ENCODE assay signal across 22 mouse cellular contexts in genomic region chr4:129573093-129573370, GRCm38 (mm10). TPM values are rescaled to one million over a fixed set of nuclear protein-coding genes. Genes with fewer than 3 reads are reported as not detected.
DNase-seq lines count a peak whose midpoint lies in the region; ATAC-seq and TF ChIP-seq lines count a peak whose summit lies in the region.
"Had no signal": no experiment of that assay in that cellular context is flagged by ENCODE, and none has a peak within 500 bp of the region (broad histone marks: within the 10 kb centered on the region; RNA-seq: fewer than 3 reads in every experiment).

No protein-coding gene starts in this region.

- H3K36me3 ChIP-seq in heart, postnatal 0 days (replicated peaks; ENCODE audit: control insufficient read depth, insufficient read depth, low read length): no peaks in the 10 kb centered on the region
- H3K36me3 ChIP-seq in liver, embryonic 11.5 days (ENCODE audit: control insufficient read depth, insufficient read depth, low read length): no peaks in the 10 kb centered on the region
- no peaks in the 10 kb centered on the region for H3K36me3 ChIP-seq in liver, embryonic 12.5 days
- H3K36me3 ChIP-seq: forebrain, embryonic 12.5 days; limb, embryonic 10.5 days; liver, embryonic 15.5 days had no signal

- no peak for TF ChIP-seq EP300 in heart, postnatal 0 days (IDR thresholded peaks at IDR 0.05; ENCODE audit: low read depth)

- no peak for TF ChIP-seq CTCF in heart, postnatal 0 days (IDR thresholded peaks at IDR 0.05; ENCODE audit: low read depth)

- ATAC-seq in heart, postnatal 0 days (ENCODE audit: insufficient read depth, low read depth): no peak
- no peak for ATAC-seq in liver, embryonic 11.5 days (replicated peaks; ENCODE audit: low FRiP score)
- ATAC-seq in liver, embryonic 12.5 days: no peak
- ATAC-seq: hindbrain, embryonic 16.5 days; intestine, embryonic 16.5 days had no signal

- no peaks in the 10 kb centered on the region for H3K9me3 ChIP-seq in heart, postnatal 0 days (replicated peaks; ENCODE audit: control insufficient read depth, low read length)
- no peaks in the 10 kb centered on the region for H3K9me3 ChIP-seq in liver, embryonic 11.5 days (ENCODE audit: control insufficient read depth, low read length)
- no peaks in the 10 kb centered on the region for H3K9me3 ChIP-seq in liver, embryonic 12.5 days (replicated peaks)
- H3K9me3 ChIP-seq: forebrain, embryonic 12.5 days; limb, embryonic 10.5 days; liver, embryonic 15.5 days had no signal

- 0 out of 2 replicates have a peak, but pooled peaks cover 6% of the 10 kb centered on the region for H3K4me1 ChIP-seq in heart, postnatal 0 days (ENCODE audit: control insufficient read depth, insufficient read depth)
- H3K4me1 ChIP-seq in liver, embryonic 11.5 days (replicated peaks; ENCODE audit: control insufficient read depth, insufficient read depth, low read length): peaks cover 4% of the 10 kb centered on the region
- H3K4me1 ChIP-seq in liver, embryonic 12.5 days: peaks cover 13% of the 10 kb centered on the region

- H3K4me2 ChIP-seq in heart, postnatal 0 days (ENCODE audit: low read depth, low read length): peak overlapping the region; percentile 38; the same call in 1 of the 2 replicates
- no peak overlapping the region for H3K4me2 ChIP-seq in liver, embryonic 11.5 days
- no peak overlapping the region for H3K4me2 ChIP-seq in liver, embryonic 12.5 days
- H3K4me2 ChIP-seq: forebrain, embryonic 12.5 days; liver, embryonic 15.5 days; midbrain, embryonic 11.5 days had no signal

- no peaks in the 10 kb centered on the region for H3K27me3 ChIP-seq in heart, postnatal 0 days (ENCODE audit: control insufficient read depth, insufficient read depth, low read length)
- H3K27me3 ChIP-seq in liver, embryonic 11.5 days (replicated peaks; ENCODE audit: control insufficient read depth, insufficient read depth, low read length): no peaks in the 10 kb centered on the region
- H3K27me3 ChIP-seq in liver, embryonic 12.5 days (replicated peaks): peaks cover 32% of the 10 kb centered on the region
- H3K27me3 ChIP-seq: forebrain, embryonic 12.5 days had no signal

- H3K27ac ChIP-seq in heart, postnatal 0 days (ENCODE audit: low read depth): peak overlapping the region; percentile 40; the same call in 1 of the 2 replicates
- peak overlapping the region; percentile 53; the same call in 1 of the 2 replicates for H3K27ac ChIP-seq in liver, embryonic 11.5 days (ENCODE audit: low read depth, low read length)
- no peak overlapping the region for H3K27ac ChIP-seq in liver, embryonic 12.5 days
- H3K27ac ChIP-seq: forebrain, embryonic 12.5 days; gastrocnemius, adult 2 months; left cerebral cortex, adult 2 months; liver, embryonic 15.5 days; macrophage had no signal

- H3K9ac ChIP-seq in heart, postnatal 0 days (replicated peaks; ENCODE audit: low read depth, low read length): no peak overlapping the region
- H3K9ac ChIP-seq in liver, embryonic 11.5 days (ENCODE audit: low read depth, low read length): no peak overlapping the region
- H3K9ac ChIP-seq in liver, embryonic 12.5 days: no peak overlapping the region
- H3K9ac ChIP-seq: forebrain, embryonic 12.5 days; liver, embryonic 15.5 days had no signal

- WGBS in heart, postnatal 0 days: 95% methylated on average over 4 of the region's 4 CpGs
- 95% methylated on average over 4 of the region's 4 CpGs for WGBS in liver, embryonic 11.5 days
- WGBS in liver, embryonic 12.5 days (ENCODE audit: insufficient replicate concordance): 89% methylated on average over 4 of the region's 4 CpGs

- H3K4me3 ChIP-seq in heart, postnatal 0 days (ENCODE audit: low read depth, low read length): no peak overlapping the region
- no peak overlapping the region for H3K4me3 ChIP-seq in liver, embryonic 11.5 days (ENCODE audit: low read depth, low read length)
- no peak overlapping the region for H3K4me3 ChIP-seq in liver, embryonic 12.5 days
- H3K4me3 ChIP-seq: forebrain, embryonic 12.5 days; gastrocnemius, adult 2 months; left cerebral cortex, adult 2 months; limb, embryonic 10.5 days; liver, embryonic 15.5 days had no signal

- DNase-seq in heart, postnatal 0 days (ENCODE audit: low spot score): no peak
- no peak for DNase-seq in heart, adult 8-10 months (ENCODE audit: low spot score)
- DNase-seq in liver, embryonic 11.5 days (ENCODE audit: low spot score): no peak
- peak; percentile 38 for DNase-seq in thymus, postnatal 25 days
- no peak for DNase-seq in thymus, postnatal 10 days (ENCODE audit: low spot score in 2 of 2)
- no peak for DNase-seq in cerebellum, adult 8-10 months
- DNase-seq: cerebellum, adult 9-11 months; gastrocnemius, adult 2 months; heart, postnatal 10 days; kidney, postnatal 4 days; layer of hippocampus, adult 9-11 months; retina, postnatal 1 day had no signal

RNA-seq across cellular contexts. Expression of gene Lck, which starts 0.4 kb away (rescaled TPM):
- 2.0 and 8.9 TPM in 2 replicates for total RNA-seq in heart, postnatal 0 days (2014; rRNA removed; ENCODE audit: low replicate concordance)
- 0.71 and 0.99 TPM in 2 replicates for polyA plus RNA-seq in heart, postnatal 0 days (2015; fragmentation: Nextera tagmentation; extraction: Ambion mirVana)
- total RNA-seq in heart, adult 8-10 months (2022): 1 to 10 TPM in 1 of 4 experiments, under 1 TPM in 2, not detected in 1; 0.14 to 1.3 (median 0.53) TPM
- 5.5 and 6.0 TPM in 2 replicates for polyA plus RNA-seq in liver, embryonic 11.5 days (2014; fragmentation: Nextera tagmentation; extraction: Ambion mirVana)
- polyA plus RNA-seq in liver, embryonic 12.5 days (2016; fragmentation: Nextera tagmentation; extraction: Ambion mirVana): 4.1 and 5.1 TPM in 2 replicates
- total RNA-seq: gastrocnemius, adult 2 months had no signal

RNA-seq across cellular contexts. Expression of gene Fam167b, which starts 5.3 kb away (rescaled TPM):
- total RNA-seq in heart, postnatal 0 days (2014; rRNA removed; ENCODE audit: low replicate concordance): 4.6 and 6.2 TPM in 2 replicates
- 6.1 and 6.2 TPM in 2 replicates for polyA plus RNA-seq in heart, postnatal 0 days (2015; fragmentation: Nextera tagmentation; extraction: Ambion mirVana)
- total RNA-seq in heart, adult 8-10 months (2022): under 1 TPM in 2 of 4 experiments, not detected in 2; 0.35 to 0.55 TPM
- polyA plus RNA-seq in liver, embryonic 11.5 days (2014; fragmentation: Nextera tagmentation; extraction: Ambion mirVana): 9.2 and 9.3 TPM in 2 replicates
- polyA plus RNA-seq in liver, embryonic 12.5 days (2016; fragmentation: Nextera tagmentation; extraction: Ambion mirVana): 6.3 and 7.9 TPM in 2 replicates
- total RNA-seq: gastrocnemius, adult 2 months; granulocyte monocyte progenitor cell, adult 5-6 weeks had no signal
- polyA plus RNA-seq: macrophage had no signal

RNA-seq across cellular contexts. Expression of gene Eif3i, which starts 27.4 kb away (rescaled TPM):
- total RNA-seq in heart, postnatal 0 days (2014; rRNA removed; ENCODE audit: low replicate concordance): 408 and 443 TPM in 2 replicates
- polyA plus RNA-seq in heart, postnatal 0 days (2015; fragmentation: Nextera tagmentation; extraction: Ambion mirVana): 169 and 172 TPM in 2 replicates
- 100 to 1,000 TPM; 118 to 136 (median 130) TPM for total RNA-seq in heart, adult 8-10 months (2022)
- 329 and 341 TPM in 2 replicates for polyA plus RNA-seq in liver, embryonic 11.5 days (2014; fragmentation: Nextera tagmentation; extraction: Ambion mirVana)
- 219 and 226 TPM in 2 replicates for polyA plus RNA-seq in liver, embryonic 12.5 days (2016; fragmentation: Nextera tagmentation; extraction: Ambion mirVana)

RNA-seq across cellular contexts. Expression of gene Tmem234, which starts 27.4 kb away (rescaled TPM):
- total RNA-seq in heart, postnatal 0 days (2014; rRNA removed; ENCODE audit: low replicate concordance): 108 and 115 TPM in 2 replicates
- polyA plus RNA-seq in heart, postnatal 0 days (2015; fragmentation: Nextera tagmentation; extraction: Ambion mirVana): 150 and 161 TPM in 2 replicates
- 10 to 100 TPM; 40.4 to 44.9 (median 42.0) TPM for total RNA-seq in heart, adult 8-10 months (2022)
- 207 and 228 TPM in 2 replicates for polyA plus RNA-seq in liver, embryonic 11.5 days (2014; fragmentation: Nextera tagmentation; extraction: Ambion mirVana)
- 147 and 159 TPM in 2 replicates for polyA plus RNA-seq in liver, embryonic 12.5 days (2016; fragmentation: Nextera tagmentation; extraction: Ambion mirVana)

RNA-seq across cellular contexts. Expression of gene Hdac1, which starts 30.5 kb away (rescaled TPM):
- total RNA-seq in heart, postnatal 0 days (2014; rRNA removed; ENCODE audit: low replicate concordance): 25.8 and 34.5 TPM in 2 replicates
- polyA plus RNA-seq in heart, postnatal 0 days (2015; fragmentation: Nextera tagmentation; extraction: Ambion mirVana): 73.6 and 77.9 TPM in 2 replicates
- 10 to 100 TPM; 11.4 to 15.0 (median 12.8) TPM for total RNA-seq in heart, adult 8-10 months (2022)
- polyA plus RNA-seq in liver, embryonic 11.5 days (2014; fragmentation: Nextera tagmentation; extraction: Ambion mirVana): 215 and 223 TPM in 2 replicates
- polyA plus RNA-seq in liver, embryonic 12.5 days (2016; fragmentation: Nextera tagmentation; extraction: Ambion mirVana): 140 and 145 TPM in 2 replicates
